Mouse (Mus musculus) urinary bladder, postnatal 10 days (tissue): Measurements from ENCODE around the gene Trim61.

ENCODE experiments used
- DNase-seq: peaks from one replicate; pipeline ENCODE4 v3.0.0; 2022; ENCODE audit warnings: low spot score

Trim61 gene

DNA sequence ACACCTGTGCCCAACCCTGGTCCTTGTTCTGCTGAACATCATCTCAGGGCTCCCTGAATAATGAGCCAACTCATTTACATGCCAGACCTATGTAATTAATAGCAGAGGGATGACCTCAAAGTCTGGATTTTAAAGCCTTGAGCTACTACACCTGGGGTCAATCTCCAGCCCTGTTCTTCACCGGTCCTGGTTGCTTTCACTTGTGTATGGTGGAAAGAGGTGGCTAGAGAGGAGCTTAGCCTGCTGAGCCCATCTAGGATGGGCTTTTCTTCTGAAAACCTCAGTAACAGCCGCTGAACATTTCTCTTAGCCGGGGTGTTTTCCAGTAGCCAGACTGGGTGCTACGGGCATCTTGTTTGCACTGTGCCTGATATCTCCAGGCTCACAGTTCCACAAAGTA is 30.6 kb downstream of the Trim61 start, which contains the start of gene Trim75:
TSS of gene Trim75 (minus strand) at position 101 of the 400 bp plus-strand sequence.
- DNase-seq, result no peak

DNA sequence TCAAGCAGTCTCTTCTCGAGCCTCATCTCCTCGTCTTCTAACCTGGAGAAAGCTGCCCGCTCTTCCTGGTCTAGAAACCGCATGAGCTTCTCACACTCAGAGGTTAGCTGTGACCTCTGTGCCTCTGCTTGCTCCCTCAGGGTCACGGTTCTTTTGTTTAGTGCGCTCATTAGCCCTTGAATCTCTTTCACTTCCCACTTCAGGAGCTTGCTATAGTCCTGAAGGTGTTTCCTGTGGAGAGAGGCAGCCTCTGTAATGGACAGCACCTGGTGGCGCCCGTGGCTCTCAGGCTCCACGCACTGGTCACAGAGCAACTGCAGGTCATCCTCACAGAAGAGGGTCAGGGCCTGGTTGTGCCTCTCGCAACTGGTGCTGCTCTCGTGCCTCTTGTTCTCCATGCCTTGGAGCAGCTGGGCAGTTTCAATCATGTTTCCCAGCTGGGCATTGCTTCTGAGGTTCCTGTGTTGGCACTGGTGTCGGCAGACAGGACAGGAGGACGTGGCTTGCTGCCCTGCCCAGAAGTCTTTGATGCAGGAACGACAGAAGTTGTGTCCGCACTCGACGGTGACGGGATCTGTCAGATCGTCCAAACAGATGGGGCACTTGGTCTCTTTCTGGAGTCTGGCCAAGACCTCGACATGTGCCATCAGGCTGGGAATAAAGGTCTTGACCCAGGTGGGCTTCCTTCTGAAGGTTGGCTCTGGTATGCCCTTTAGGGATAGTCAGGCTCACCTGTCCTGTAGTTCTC is 35.0 kb downstream of the Trim61 start:
- no peak for DNase-seq
